Mouse (Mus musculus): ENCODE measurements at regions not wholly inside any gene's neighbourhood (a gene's known extent, or its start where the extent isn't known, plus 50 kb on each side); places are given as distances from the start of the nearest gene placed in this dataset.
"Not testable (repeated sequence)": the region's sequence is repeated elsewhere in the genome, so short reads cannot be mapped to it uniquely, and the experiment has no call there.

DNA sequence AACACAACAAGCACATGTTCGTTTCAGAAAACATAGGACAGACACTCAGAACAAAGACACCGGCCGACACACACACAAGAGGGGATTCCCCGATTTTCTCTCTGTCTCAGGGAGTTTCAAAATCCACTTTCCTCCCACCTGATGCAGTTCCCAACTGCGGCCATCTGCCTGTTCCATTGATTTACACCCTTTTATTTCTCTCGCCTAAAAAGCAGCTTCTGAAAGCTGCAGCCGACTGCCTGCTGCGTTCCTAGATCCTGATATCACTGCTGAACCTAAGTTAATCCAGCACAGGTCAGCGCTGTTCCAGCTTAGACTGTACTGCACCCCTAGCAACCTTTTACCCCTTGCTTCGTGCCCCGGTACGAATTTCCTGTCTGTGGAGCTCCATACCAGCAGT lies 237.0 kb downstream of the Impad1 start:
- DNase-seq, result no peak

GRCm38 (mm10) chr4:4550301-4550700 lies 242.9 kb downstream of the Impad1 start:
- DNase-seq, result no peak

- no peak for DNase-seq
Observed at GRCm38 (mm10) chr4:4549893-4550292, 243.3 kb downstream of the Impad1 start.

DNA sequence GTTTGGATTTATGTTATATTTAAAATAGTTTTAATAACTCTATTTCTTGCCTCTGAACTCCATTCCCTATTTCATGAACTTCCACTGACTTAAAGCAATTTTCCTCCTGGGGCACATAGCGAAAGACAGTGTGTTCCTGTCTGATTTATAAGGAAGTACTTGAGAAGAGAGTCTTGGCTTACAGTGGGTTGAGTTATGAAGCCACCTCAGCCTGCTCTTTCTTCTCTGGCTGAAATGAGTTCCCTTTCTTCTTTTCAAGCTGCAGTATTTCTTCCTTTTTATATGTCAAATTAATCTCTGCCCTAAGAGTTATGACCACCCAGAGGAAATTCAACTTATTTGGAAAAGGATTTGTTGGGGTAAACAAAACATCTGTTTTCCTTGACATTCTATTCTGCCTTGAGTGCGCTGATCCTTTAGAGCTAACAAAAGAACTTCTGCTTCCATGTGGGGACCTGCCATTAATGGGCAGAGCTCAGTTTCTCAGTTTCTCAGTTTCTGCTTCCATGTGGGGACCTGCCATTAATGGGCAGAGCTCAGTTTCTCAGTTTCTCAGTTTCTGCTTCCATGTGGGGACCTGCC lies 255.9 kb downstream of the Impad1 start:
- no peak for DNase-seq

GRCm38 (mm10) chr4:4532196-4532595 lies 261.0 kb downstream of the Impad1 start:
- no peak for DNase-seq

GRCm38 (mm10) chr4:4528311-4528710 lies 264.8 kb downstream of the Impad1 start:
- DNase-seq, result no peak

DNA sequence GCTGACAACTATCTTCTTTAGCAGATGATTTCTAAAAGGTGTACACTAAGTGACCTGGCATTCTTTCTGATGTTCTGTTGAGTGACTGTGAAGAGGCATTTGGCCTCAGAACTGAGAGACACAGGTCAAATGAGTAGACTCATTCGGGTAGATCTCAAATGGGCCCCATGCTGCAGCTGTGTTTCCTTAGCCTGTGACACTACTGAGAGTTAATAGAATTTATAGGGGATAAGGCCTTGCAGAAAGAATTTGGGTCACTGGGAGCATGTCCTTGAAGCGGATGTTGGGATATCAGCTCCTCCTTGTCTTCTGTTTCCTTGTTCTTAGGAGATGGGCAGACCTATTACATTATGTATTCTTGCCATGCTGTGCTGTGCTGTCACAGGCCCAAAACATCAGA lies 271.4 kb downstream of the Impad1 start:
- DNase-seq, result no peak

DNA sequence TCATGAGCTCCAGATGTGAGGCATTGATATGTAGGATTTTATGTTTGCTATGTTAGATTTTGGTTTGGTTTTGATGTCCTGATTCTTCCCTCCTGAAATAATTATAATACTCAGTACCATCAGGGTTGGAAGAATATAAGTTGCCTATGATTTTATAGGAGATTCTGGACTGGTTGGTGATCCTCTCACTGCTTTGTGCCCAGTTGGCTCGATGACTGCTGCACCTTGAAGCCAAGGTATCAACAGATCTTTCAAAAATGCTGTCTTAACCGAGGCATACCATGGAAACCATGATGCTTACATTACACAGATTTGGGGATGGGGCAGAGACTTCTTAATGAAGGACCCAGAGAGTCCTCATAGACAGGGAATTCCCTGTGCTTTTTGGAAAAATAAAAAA lies 274.4 kb downstream of the Impad1 start:
- DNase-seq, result no peak

DNA sequence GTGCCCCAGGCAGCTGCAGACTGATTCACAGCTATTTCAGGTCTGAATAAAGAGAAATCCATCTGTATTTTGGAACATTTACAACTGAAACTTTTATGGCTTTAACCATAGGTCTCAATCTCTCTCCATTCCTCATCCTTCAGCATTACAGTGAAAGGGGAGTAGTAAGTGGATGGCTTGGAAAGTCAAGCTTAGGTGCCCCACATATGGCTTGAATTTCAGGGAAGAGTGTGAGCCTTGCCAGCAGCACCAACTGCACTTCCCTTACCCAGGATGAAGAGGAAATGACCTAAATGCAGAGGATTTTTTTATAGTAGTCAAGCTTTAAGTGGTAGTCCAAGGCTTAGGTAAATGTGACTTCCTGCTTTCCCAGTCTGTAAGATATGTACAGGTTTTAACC lies 279.8 kb downstream of the Impad1 start:
- no peak for DNase-seq

GRCm38 (mm10) chr4:4510180-4510920 lies 282.8 kb downstream of the Impad1 start:
- DNase-seq, result no peak

DNA sequence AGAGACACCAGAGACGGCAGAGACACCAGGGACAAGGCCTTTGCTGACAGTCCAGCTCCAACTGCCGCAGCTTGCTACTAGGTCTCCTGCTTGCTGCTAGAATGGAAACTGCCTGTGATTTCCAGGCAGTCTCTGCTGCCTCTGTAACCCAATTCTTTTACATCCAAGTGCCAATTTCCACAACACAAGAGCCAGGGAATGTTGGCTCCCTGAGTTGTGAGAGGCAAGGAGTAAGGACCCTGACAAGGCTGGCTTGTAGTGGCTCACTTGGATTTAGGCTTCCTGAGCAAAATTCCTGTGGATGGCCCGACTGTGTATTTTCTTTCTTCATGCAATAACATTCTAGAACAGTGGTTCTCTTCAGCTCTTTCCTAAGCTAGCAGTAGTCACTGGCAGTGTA lies 283.9 kb downstream of the Impad1 start:
- no peak for DNase-seq

GRCm38 (mm10) chr4:4497199-4497598 lies 296.0 kb downstream of the Impad1 start:
- no peak for DNase-seq

GRCm38 (mm10) chr4:4496181-4496580 lies 297.0 kb downstream of the Impad1 start:
- no peak for DNase-seq

- no peak for DNase-seq
Observed at GRCm38 (mm10) chr4:4465169-4465714, 327.9 kb downstream of the Impad1 start.

GRCm38 (mm10) chr4:4464130-4464700 lies 328.9 kb downstream of the Impad1 start:
- no peak for DNase-seq

GRCm38 (mm10) chr4:4459258-4459657 lies 333.9 kb downstream of the Impad1 start:
- no peak for DNase-seq

DNA sequence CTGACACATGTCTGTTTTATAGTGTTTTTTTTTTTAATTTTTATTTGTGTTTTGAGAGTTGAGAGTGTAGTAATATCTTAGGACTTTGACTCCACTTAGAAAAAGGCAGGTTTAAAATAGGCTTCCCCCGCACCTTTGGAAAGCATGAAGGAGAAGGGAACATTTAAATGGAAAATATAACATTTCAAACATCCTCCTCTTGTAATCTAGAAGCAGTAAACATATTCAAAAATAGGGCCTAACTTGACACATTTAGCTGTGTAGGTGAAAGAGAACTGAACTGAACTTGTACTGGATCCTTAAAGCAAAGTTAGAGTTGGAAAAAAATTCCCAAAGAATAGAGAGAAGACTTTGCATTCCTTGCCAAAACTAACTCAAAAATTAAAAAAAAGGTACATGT lies 343.1 kb downstream of the Impad1 start:
- DNase-seq, result no peak

- DNase-seq, result no peak
Observed at GRCm38 (mm10) chr4:4442650-4443049, 350.5 kb downstream of the Impad1 start.

- DNase-seq, result no peak
Observed at GRCm38 (mm10) chr4:4437559-4437958, 355.6 kb downstream of the Impad1 start.

GRCm38 (mm10) chr4:4424526-4424925 lies 347.2 kb upstream of the Sdr16c6 start:
- not testable (repeated sequence) for DNase-seq

DNA sequence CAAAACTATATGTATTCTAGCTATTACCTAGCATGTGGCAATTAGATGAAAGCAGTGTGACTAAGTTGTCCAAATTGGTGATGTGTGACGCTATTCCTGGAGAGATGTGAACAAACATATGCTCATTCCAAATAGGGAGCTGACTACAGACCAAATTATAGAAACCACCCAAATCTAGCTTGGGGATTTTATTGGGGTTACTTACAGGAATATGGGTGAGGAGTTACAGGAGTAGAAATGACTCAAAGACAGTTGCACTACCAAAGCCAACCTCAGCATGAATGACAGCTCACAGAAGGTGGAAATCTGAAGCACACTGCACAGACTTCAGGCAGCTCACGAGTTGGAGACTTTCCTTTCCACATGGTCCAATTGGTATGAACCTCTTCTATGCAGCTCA lies 326.5 kb upstream of the Sdr16c6 start:
- DNase-seq, result no peak

DNA sequence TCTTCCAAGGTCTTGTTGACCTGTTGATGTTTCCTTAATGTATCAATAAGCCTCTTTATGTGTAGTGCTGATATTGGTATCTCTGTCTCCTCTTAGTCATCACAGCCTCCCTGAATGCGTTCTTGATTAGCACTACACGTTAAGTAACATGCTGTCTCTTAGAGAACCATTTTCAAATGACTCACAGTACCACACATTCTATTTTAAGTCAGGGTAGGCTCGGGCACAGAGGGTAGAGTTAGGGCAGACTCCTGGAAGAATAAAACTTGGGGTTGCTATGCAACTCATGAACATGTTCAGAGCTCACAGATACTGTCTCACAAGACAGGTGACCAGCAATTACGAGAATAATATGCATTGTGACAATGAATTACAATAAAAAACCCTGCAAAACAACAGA lies 320.1 kb upstream of the Sdr16c6 start:
- DNase-seq, result no peak

GRCm38 (mm10) chr4:4380024-4380590 lies 302.8 kb upstream of the Sdr16c6 start:
- DNase-seq, result no peak

GRCm38 (mm10) chr4:4335216-4335615 lies 257.9 kb upstream of the Sdr16c6 start:
- DNase-seq, result no peak

Measured in retina, postnatal 1 day (tissue).